Mouse (Mus musculus) brain, adult 2 months (tissue): ENCODE data around the gene Riiad1.

Source experiments
- DNase-seq: peaks from one replicate; pipeline ENCODE4 v3.0.0; 2011; ENCODE audit warnings: low read depth, low spot score

The Riiad1 gene

GRCm38 (mm10) chr3:94480291-94480884 lies at the start of gene Riiad1:
TSS of gene Riiad1 (minus strand) at chr3:94480341.
- no peak for DNase-seq

- DNase-seq = no peak
Measured at GRCm38 (mm10) chr3:94526731-94527130, 46.6 kb upstream of the Riiad1 start.

- DNase-seq = no peak
Measured at GRCm38 (mm10) chr3:94506664-94507063, 26.5 kb upstream of the Riiad1 start.

GRCm38 (mm10) chr3:94502243-94502642 lies 22.1 kb upstream of the Riiad1 start:
- no peak for DNase-seq

- DNase-seq = no peak
Measured at GRCm38 (mm10) chr3:94497162-94497561, 17.0 kb upstream of the Riiad1 start.

GRCm38 (mm10) chr3:94487581-94487980 lies 7.4 kb upstream of the Riiad1 start:
- DNase-seq = no peak

- no peak for DNase-seq
Measured at GRCm38 (mm10) chr3:94485922-94486321, 5.8 kb upstream of the Riiad1 start.

GRCm38 (mm10) chr3:94483790-94484439 lies 3.8 kb upstream of the Riiad1 start:
- peak; percentile 97 for DNase-seq

GRCm38 (mm10) chr3:94482764-94483385 lies 2.7 kb upstream of the Riiad1 start:
- DNase-seq = peak; percentile 83

- no peak for DNase-seq
Measured at GRCm38 (mm10) chr3:94481429-94481828, 1.3 kb upstream of the Riiad1 start.

GRCm38 (mm10) chr3:94479564-94479963 lies 577 bp downstream of the Riiad1 start:
- no peak for DNase-seq

GRCm38 (mm10) chr3:94478591-94479169 lies 1.5 kb downstream of the Riiad1 start:
- no peak for DNase-seq

- DNase-seq = peak; percentile 97
Measured at GRCm38 (mm10) chr3:94477981-94478422, 2.1 kb downstream of the Riiad1 start, which contains the start of gene Celf3. TSS of gene Celf3 (plus strand) at chr3:94478295.

- peak; percentile 91 for DNase-seq
Measured at GRCm38 (mm10) chr3:94477444-94477843, 2.7 kb downstream of the Riiad1 start.

- no peak for DNase-seq
Measured at GRCm38 (mm10) chr3:94476301-94477035, 3.7 kb downstream of the Riiad1 start.

GRCm38 (mm10) chr3:94473567-94474232 lies 6.4 kb downstream of the Riiad1 start:
- no peak for DNase-seq

- DNase-seq = no peak
Measured at GRCm38 (mm10) chr3:94473115-94473505, 7.0 kb downstream of the Riiad1 start.

- DNase-seq = no peak
Measured at GRCm38 (mm10) chr3:94472447-94473114, 7.6 kb downstream of the Riiad1 start.

- no peak for DNase-seq
Measured at GRCm38 (mm10) chr3:94468931-94469330, 11.2 kb downstream of the Riiad1 start.

- peak; percentile 91 for DNase-seq
Measured at GRCm38 (mm10) chr3:94465632-94466430, 14.3 kb downstream of the Riiad1 start.
